20 mouse cellular contexts compared by ENCODE assay signal in genomic region chr5:131839023-131839422, GRCm38 (mm10).
A peak's percentile ranks its signal among the peaks of the same experiment; 100 is the strongest.
DNase-seq lines count a peak whose midpoint lies in the region; ATAC-seq lines count a peak whose summit lies in the region.
"Had no signal": no experiment of that assay in that cellular context is flagged by ENCODE, and none has a peak within 500 bp of the region (broad histone marks: within the 10 kb centered on the region; RNA-seq: fewer than 3 reads in every experiment).

No protein-coding gene starts in this region.

- WGBS in embryonic facial prominence, embryonic 14.5 days = 61% methylated on average over 10 of the region's 10 CpGs
- WGBS in embryonic facial prominence, embryonic 10.5 days = 86% methylated on average over 10 of the region's 10 CpGs
- 93% methylated on average over 10 of the region's 10 CpGs for WGBS in midbrain, embryonic 11.5 days
- 79% methylated on average over 10 of the region's 10 CpGs for WGBS in midbrain, embryonic 13.5 days
- 80% methylated on average over 10 of the region's 10 CpGs for WGBS in limb, embryonic 10.5 days
- 73% methylated on average over 10 of the region's 10 CpGs for WGBS in forebrain, embryonic 15.5 days

- H3K9ac ChIP-seq in embryonic facial prominence, embryonic 14.5 days (ENCODE audit: low read depth, low read length) = no peak overlapping the region
- no peak overlapping the region for H3K9ac ChIP-seq in midbrain, embryonic 11.5 days (ENCODE audit: low read length)
- no peak overlapping the region for H3K9ac ChIP-seq in midbrain, embryonic 13.5 days (replicated peaks)
- no peak overlapping the region for H3K9ac ChIP-seq in forebrain, embryonic 15.5 days (replicated peaks)
- H3K9ac ChIP-seq: forebrain, postnatal 0 days; heart, embryonic 15.5 days had no signal

- H3K4me2 ChIP-seq in embryonic facial prominence, embryonic 14.5 days (ENCODE audit: low read depth, low read length) = no peak overlapping the region
- no peak overlapping the region for H3K4me2 ChIP-seq in midbrain, embryonic 11.5 days
- no peak overlapping the region for H3K4me2 ChIP-seq in midbrain, embryonic 13.5 days (replicated peaks)
- no peak overlapping the region for H3K4me2 ChIP-seq in forebrain, embryonic 15.5 days (replicated peaks)
- H3K4me2 ChIP-seq: heart, embryonic 11.5 days; heart, embryonic 15.5 days had no signal

- no peaks in the 10 kb centered on the region for H3K36me3 ChIP-seq in embryonic facial prominence, embryonic 14.5 days (ENCODE audit: control insufficient read depth, insufficient read depth, low read length)
- H3K36me3 ChIP-seq in embryonic facial prominence, embryonic 10.5 days (replicated peaks) = no peaks in the 10 kb centered on the region
- H3K36me3 ChIP-seq in midbrain, embryonic 11.5 days (ENCODE audit: control insufficient read depth, insufficient read depth, low read length) = no peaks in the 10 kb centered on the region
- no peaks in the 10 kb centered on the region for H3K36me3 ChIP-seq in midbrain, embryonic 13.5 days
- no peaks in the 10 kb centered on the region for H3K36me3 ChIP-seq in splenic B cell, adult 2 months (ENCODE audit: control insufficient read depth, insufficient read depth, low read length, poor library complexity, severe bottlenecking)
- no peaks in the 10 kb centered on the region for H3K36me3 ChIP-seq in limb, embryonic 10.5 days
- H3K36me3 ChIP-seq in forebrain, embryonic 15.5 days = no peaks in the 10 kb centered on the region
- H3K36me3 ChIP-seq: heart, embryonic 15.5 days had no signal

- peaks cover 7% of the 10 kb centered on the region; the same call in 1 of the 2 replicates for H3K4me1 ChIP-seq in embryonic facial prominence, embryonic 14.5 days (ENCODE audit: control insufficient read depth, insufficient read depth, low read length)
- peaks cover 26% of the 10 kb centered on the region for H3K4me1 ChIP-seq in embryonic facial prominence, embryonic 10.5 days
- peaks cover 2% of the 10 kb centered on the region for H3K4me1 ChIP-seq in midbrain, embryonic 11.5 days (ENCODE audit: control insufficient read depth, insufficient read depth, low read length)
- peaks cover 13% of the 10 kb centered on the region for H3K4me1 ChIP-seq in midbrain, embryonic 13.5 days (replicated peaks)
- H3K4me1 ChIP-seq in limb, embryonic 10.5 days = peaks cover 42% of the 10 kb centered on the region
- H3K4me1 ChIP-seq in forebrain, embryonic 15.5 days = peaks cover 25% of the 10 kb centered on the region
- H3K4me1 ChIP-seq: heart, embryonic 15.5 days had no signal

- ATAC-seq in embryonic facial prominence, embryonic 14.5 days (ENCODE audit: low read depth) = no peak
- no peak for ATAC-seq in midbrain, embryonic 11.5 days (ENCODE audit: low FRiP score)
- ATAC-seq in midbrain, embryonic 13.5 days = no peak
- peak; percentile 75 to 84 for ATAC-seq in hematopoietic stem cell, adult 5-6 weeks (replicated peaks in 1 of 2; ENCODE audit: insufficient read depth in 1 of 2, low FRiP score in 2 of 2, low TSS enrichment in 1 of 2, low read depth in 1 of 2, poor library complexity in 2 of 2, severe bottlenecking in 2 of 2)
- ATAC-seq in forebrain, embryonic 15.5 days (replicated peaks) = no peak
- ATAC-seq: forebrain, postnatal 0 days; hindbrain, embryonic 16.5 days; inflammation-experienced regulatory T-cells, adult 6 months had no signal

- H3K27ac ChIP-seq in embryonic facial prominence, embryonic 14.5 days (replicated peaks; ENCODE audit: low read depth, low read length) = no peak overlapping the region
- H3K27ac ChIP-seq in embryonic facial prominence, embryonic 10.5 days (replicated peaks) = no peak overlapping the region
- no peak overlapping the region for H3K27ac ChIP-seq in midbrain, embryonic 11.5 days (ENCODE audit: low read depth, low read length)
- no peak overlapping the region for H3K27ac ChIP-seq in midbrain, embryonic 13.5 days
- no peak overlapping the region for H3K27ac ChIP-seq in limb, embryonic 10.5 days
- no peak overlapping the region for H3K27ac ChIP-seq in forebrain, embryonic 15.5 days (replicated peaks)
- H3K27ac ChIP-seq: heart, embryonic 15.5 days had no signal

- H3K27me3 ChIP-seq in embryonic facial prominence, embryonic 14.5 days (replicated peaks; ENCODE audit: control insufficient read depth, insufficient read depth, low read length) = no peaks in the 10 kb centered on the region
- peaks cover 19% of the 10 kb centered on the region for H3K27me3 ChIP-seq in embryonic facial prominence, embryonic 10.5 days (replicated peaks; ENCODE audit: low read depth, poor library complexity, severe bottlenecking)
- no peaks in the 10 kb centered on the region for H3K27me3 ChIP-seq in midbrain, embryonic 11.5 days (ENCODE audit: control insufficient read depth, insufficient read depth, low read length)
- no peaks in the 10 kb centered on the region for H3K27me3 ChIP-seq in midbrain, embryonic 13.5 days
- H3K27me3 ChIP-seq in splenic B cell, adult 2 months (ENCODE audit: control insufficient read depth, insufficient read depth, low read length, poor library complexity, severe bottlenecking) = no peaks in the 10 kb centered on the region
- H3K27me3 ChIP-seq in limb, embryonic 10.5 days (ENCODE audit: low read depth, poor library complexity, severe bottlenecking) = 0 out of 2 replicates have a peak, but pooled peaks cover 13% of the 10 kb centered on the region
- H3K27me3 ChIP-seq in forebrain, embryonic 15.5 days = no peaks in the 10 kb centered on the region
- H3K27me3 ChIP-seq: heart, embryonic 15.5 days had no signal

- peak; percentile 28 for DNase-seq in embryonic facial prominence, embryonic 14.5 days (ENCODE audit: low spot score)
- no peak for DNase-seq in embryonic facial prominence, embryonic 10.5 days (ENCODE audit: low spot score)
- peak; percentile 39 for DNase-seq in midbrain, embryonic 11.5 days (ENCODE audit: low spot score, missing footprints)
- DNase-seq in splenic B cell, adult 2 months (ENCODE audit: low read depth, low spot score) = peak; percentile 29
- no peak for DNase-seq in limb, embryonic 10.5 days (ENCODE audit: low spot score)
- DNase-seq: adrenal gland, postnatal 10 days; cerebellum, adult 11-12 months; cerebellum, adult 9-10 months; cerebellum, postnatal 36 days; forebrain, postnatal 0 days; gastrocnemius, postnatal 14 days; heart, adult 18-20 months; heart, postnatal 14 days had no signal

- no peak overlapping the region for H3K4me3 ChIP-seq in embryonic facial prominence, embryonic 14.5 days (ENCODE audit: low read depth, low read length)
- no peak overlapping the region for H3K4me3 ChIP-seq in embryonic facial prominence, embryonic 10.5 days
- H3K4me3 ChIP-seq in midbrain, embryonic 11.5 days (ENCODE audit: low read depth, low read length) = no peak overlapping the region
- no peak overlapping the region for H3K4me3 ChIP-seq in midbrain, embryonic 13.5 days (replicated peaks)
- H3K4me3 ChIP-seq in limb, embryonic 10.5 days = no peak overlapping the region
- H3K4me3 ChIP-seq in forebrain, embryonic 15.5 days = no peak overlapping the region
- H3K4me3 ChIP-seq: heart, embryonic 15.5 days had no signal

- no peaks in the 10 kb centered on the region for H3K9me3 ChIP-seq in embryonic facial prominence, embryonic 14.5 days (ENCODE audit: control insufficient read depth, low read length)
- H3K9me3 ChIP-seq in embryonic facial prominence, embryonic 10.5 days = no peaks in the 10 kb centered on the region
- H3K9me3 ChIP-seq in midbrain, embryonic 11.5 days (ENCODE audit: control insufficient read depth, low read length) = no peaks in the 10 kb centered on the region
- H3K9me3 ChIP-seq in midbrain, embryonic 13.5 days = no peaks in the 10 kb centered on the region
- H3K9me3 ChIP-seq in limb, embryonic 10.5 days (replicated peaks) = no peaks in the 10 kb centered on the region
- H3K9me3 ChIP-seq in forebrain, embryonic 15.5 days = no peaks in the 10 kb centered on the region
- H3K9me3 ChIP-seq: heart, embryonic 15.5 days had no signal

Comparison
In these comparisons a context has a peak if more than half of its experiments do, and no peak if none do; other contexts are left out.
1. DNase-seq: peak in embryonic facial prominence, embryonic 14.5 days (single experiment), midbrain, embryonic 11.5 days (single experiment) and splenic B cell, adult 2 months (single experiment); none in embryonic facial prominence, embryonic 10.5 days (single experiment) and limb, embryonic 10.5 days (single experiment).
2. ATAC-seq: peak in hematopoietic stem cell, adult 5-6 weeks (2 of 2); none in embryonic facial prominence, embryonic 14.5 days (single experiment), midbrain, embryonic 11.5 days (single experiment), midbrain, embryonic 13.5 days (single experiment) and forebrain, embryonic 15.5 days (single experiment).